Mouse (Mus musculus) thymus, postnatal 36 days (tissue): ENCODE data around the gene Acer3.
A peak's percentile ranks its signal among the peaks of the same experiment; 100 is the strongest.

Experiments used
- DNase-seq, 2 experiments: peaks; one replicate each; pipeline ENCODE4 v3.0.0; 2022; ENCODE audit warnings: mixed read lengths in 2 of 2

The Acer3 gene

GRCm38 (mm10) chr7:98332678-98333397 is 11.8 kb upstream of the Acer3 start:
- no peak for DNase-seq

GRCm38 (mm10) chr7:98331932-98332331 is 10.9 kb upstream of the Acer3 start:
- no peak for DNase-seq

GRCm38 (mm10) chr7:98330375-98331002 is 9.5 kb upstream of the Acer3 start:
- no peak for DNase-seq

GRCm38 (mm10) chr7:98329651-98330374 is 8.8 kb upstream of the Acer3 start:
- no peak for DNase-seq

GRCm38 (mm10) chr7:98328311-98328710 is 7.3 kb upstream of the Acer3 start:
- DNase-seq: no peak

GRCm38 (mm10) chr7:98326051-98326450 is 5.0 kb upstream of the Acer3 start:
- no peak for DNase-seq

GRCm38 (mm10) chr7:98324228-98324627 is 3.2 kb upstream of the Acer3 start:
- DNase-seq: no peak

- no peak for DNase-seq
Measured at GRCm38 (mm10) chr7:98323288-98324019, 2.4 kb upstream of the Acer3 start.

GRCm38 (mm10) chr7:98322415-98322814 is 1.4 kb upstream of the Acer3 start:
- DNase-seq: no peak

GRCm38 (mm10) chr7:98320006-98320556 is 927 bp downstream of the Acer3 start:
- no peak for DNase-seq

- DNase-seq: no peak
Measured at GRCm38 (mm10) chr7:98316568-98316967, 4.4 kb downstream of the Acer3 start.

GRCm38 (mm10) chr7:98315087-98315486 is 5.9 kb downstream of the Acer3 start:
- no peak for DNase-seq

GRCm38 (mm10) chr7:98312185-98312920 is 8.7 kb downstream of the Acer3 start:
- no peak for DNase-seq

GRCm38 (mm10) chr7:98310266-98310665 is 10.7 kb downstream of the Acer3 start:
- no peak for DNase-seq

GRCm38 (mm10) chr7:98309219-98310030 is 11.6 kb downstream of the Acer3 start:
- peak; percentile 95 for DNase-seq

GRCm38 (mm10) chr7:98308607-98309218 is 12.3 kb downstream of the Acer3 start:
- no peak for DNase-seq

GRCm38 (mm10) chr7:98307921-98308606 is 12.9 kb downstream of the Acer3 start:
- no peak for DNase-seq

- DNase-seq: no peak
Measured at GRCm38 (mm10) chr7:98307411-98307810, 13.6 kb downstream of the Acer3 start.

GRCm38 (mm10) chr7:98292901-98293300 is 28.1 kb downstream of the Acer3 start:
- DNase-seq: no peak

- peak in 1 of 2 experiments; percentile 29 for DNase-seq
Measured at GRCm38 (mm10) chr7:98289585-98289984, 31.4 kb downstream of the Acer3 start.
